Mouse (Mus musculus) lung, embryonic 14.5 days (tissue): ENCODE measurements at regions not wholly inside any gene's neighbourhood (a gene's known extent, or its start where the extent isn't known, plus 50 kb on each side); places are given as distances from the start of the nearest gene placed in this dataset.

Experiments used
- ATAC-seq: fragments of 200-750 bp; cut with Nextera tagmentation; 2 replicates; pipeline ENCODE4 v1.8.0; 2017; ENCODE audit warnings: mild to moderate bottlenecking, moderate TSS enrichment, moderate library complexity; ENCODE audit not compliant: insufficient read depth
- DNase-seq: peaks from one replicate; pipeline ENCODE4 v3.0.0-alpha.2; 2015
- H3K27ac ChIP-seq: fragments of 300-500 bp; sonication (generic); 2 replicates; pipeline ENCODE4 v1.5.1; 2014; ENCODE audit warnings: low read depth, mild to moderate bottlenecking, moderate library complexity
- H3K27me3 ChIP-seq: fragments of 300-500 bp; sonication (generic); 2 replicates; pipeline ENCODE4 v1.6.1; 2014; ENCODE audit warnings: low read length, control low read depth; ENCODE audit not compliant: insufficient read depth
- H3K36me3 ChIP-seq: fragments of 300-500 bp; sonication (generic); 2 replicates; pipeline ENCODE4 v1.6.1; 2014; ENCODE audit warnings: control low read depth; ENCODE audit not compliant: insufficient read depth
- H3K4me1 ChIP-seq: fragments of 300-500 bp; sonication (generic); 2 replicates; pipeline ENCODE4 v1.6.1; 2014; ENCODE audit warnings: antibody characterized with exemption, control low read depth; ENCODE audit not compliant: insufficient read depth
- H3K4me2 ChIP-seq: fragments of 300-500 bp; sonication (generic); 2 replicates; pipeline ENCODE4 v1.6.1; 2014; ENCODE audit warnings: mild to moderate bottlenecking
- H3K4me3 ChIP-seq: fragments of 300-500 bp; sonication (generic); 2 replicates; pipeline ENCODE4 v1.5.1; 2014; ENCODE audit warnings: low read depth, low read length
- H3K9ac ChIP-seq: fragments of 300-500 bp; sonication (generic); 2 replicates; pipeline ENCODE4 v1.6.1; 2014
- H3K9me3 ChIP-seq: fragments of 300-500 bp; sonication (generic); 2 replicates; pipeline ENCODE4 v1.6.1; 2016; ENCODE audit warnings: low read depth, low read length, control low read depth
- CTCF ChIP-seq: IDR thresholded peaks from 2 replicates; pipeline ENCODE4 v1.5.1; 2016; ENCODE audit warnings: antibody characterized with exemption, low read depth
- WGBS: fragments of 180-500 bp; shearing (Covaris S2); extraction: QIAGEN DNeasy Blood & Tissue Kit; methylation state at CpG from one replicate; pipeline ENCODE4 v1.1.7; 2014; 5-methylcytosine and 5-hydroxymethylcytosine counted together

DNA sequence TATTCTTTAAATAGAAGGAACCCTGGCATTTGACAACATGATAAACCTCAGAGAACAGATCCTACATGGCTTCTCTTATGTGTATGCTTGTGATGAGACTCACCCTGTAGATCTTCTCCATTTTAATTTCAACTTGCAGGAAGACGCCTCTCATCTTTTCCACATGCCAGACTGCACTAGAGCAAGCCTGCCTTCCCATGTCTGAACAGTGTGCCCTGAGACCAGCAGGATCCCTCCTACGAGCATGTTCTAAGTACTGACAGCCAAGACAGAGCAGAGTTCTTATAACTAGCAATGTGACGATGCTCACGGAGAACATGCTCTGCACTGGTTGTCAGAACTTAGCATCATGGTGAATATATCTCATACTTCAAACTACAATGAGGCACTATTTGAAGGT is 277.5 kb upstream of the BB014433 start:
- no peaks in the 10 kb centered on the region for H3K36me3 ChIP-seq
- no peak for ATAC-seq
- no peak for DNase-seq
- H3K4me3 ChIP-seq: no peak overlapping the region
- H3K27me3 ChIP-seq: no peaks in the 10 kb centered on the region
- H3K4me2 ChIP-seq: no peak overlapping the region
- no peaks in the 10 kb centered on the region for H3K9me3 ChIP-seq
- H3K27ac ChIP-seq: no peak overlapping the region
- no peak for TF ChIP-seq CTCF
- WGBS: 79% methylated on average over 4 of the region's 4 CpGs
- no peaks in the 10 kb centered on the region for H3K4me1 ChIP-seq
- no peak overlapping the region for H3K9ac ChIP-seq

DNA sequence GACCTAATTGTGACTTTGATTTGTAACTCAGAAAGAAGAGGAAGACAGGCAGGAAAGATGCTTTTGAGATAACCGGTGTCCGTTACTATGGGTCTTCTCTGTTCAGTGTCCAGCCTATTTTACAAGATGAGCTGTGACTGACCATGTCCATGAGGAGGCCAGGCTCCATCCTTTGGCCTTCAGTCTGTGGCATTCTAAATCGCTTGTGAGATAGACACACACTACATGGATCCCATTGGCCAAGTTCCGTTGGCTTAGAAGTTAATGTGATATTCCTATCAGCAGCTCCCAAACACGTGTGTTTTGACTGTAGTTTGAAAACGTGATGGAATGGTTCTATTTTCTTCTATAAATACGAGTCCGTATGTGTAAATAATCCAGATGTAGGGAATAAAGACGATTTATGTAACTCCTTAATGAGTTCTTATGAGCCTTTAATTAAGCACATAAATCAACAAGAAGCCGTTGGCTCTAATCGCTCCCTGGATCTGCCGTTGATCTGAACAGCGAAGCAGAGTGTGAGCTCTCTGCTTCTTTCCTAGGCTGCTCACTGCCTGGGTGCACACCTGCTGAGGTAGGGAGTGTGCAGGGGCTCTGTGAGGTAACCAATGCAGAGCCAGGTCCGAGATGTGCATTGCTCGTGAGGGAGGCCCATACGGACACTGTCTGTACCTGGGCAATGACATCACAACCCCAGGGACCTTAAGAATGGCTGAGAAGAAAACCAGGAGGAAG is 272.4 kb upstream of the BB014433 start:
- DNase-seq (no peak), ATAC-seq (no peak)
- TF ChIP-seq CTCF: no peak
- 79% methylated on average over 16 of the region's 16 CpGs for WGBS
- H3K9ac ChIP-seq: no peak overlapping the region
- H3K27me3 ChIP-seq: no peaks in the 10 kb centered on the region
- no peaks in the 10 kb centered on the region for H3K4me1 ChIP-seq
- H3K9me3 ChIP-seq: no peaks in the 10 kb centered on the region
- no peaks in the 10 kb centered on the region for H3K36me3 ChIP-seq
- no peak overlapping the region for H3K4me2 ChIP-seq
- H3K4me3 ChIP-seq: no peak overlapping the region
- no peak overlapping the region for H3K27ac ChIP-seq

DNA sequence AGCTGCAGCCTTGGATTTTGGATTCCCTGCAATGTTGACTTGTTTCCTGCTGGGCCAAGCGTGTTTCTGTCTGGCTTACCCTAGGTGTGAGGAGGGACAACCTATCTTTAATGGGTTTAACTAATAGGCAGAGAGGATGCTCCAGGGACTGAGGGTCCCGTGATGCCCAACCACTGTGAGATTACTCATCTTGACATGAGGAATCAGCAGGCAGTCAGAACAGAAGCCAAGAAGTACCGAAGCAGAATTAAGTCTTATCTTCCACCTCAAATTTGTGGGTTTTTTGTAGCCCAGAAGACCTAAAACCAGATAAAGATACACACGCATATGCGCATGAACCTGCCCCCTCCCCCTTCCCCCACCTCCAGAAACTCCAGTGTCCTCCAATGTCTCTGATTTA is 267.6 kb upstream of the BB014433 start:
- Histone ChIP-seq H3K9ac (no peak overlapping the region), H3K4me3 (no peak overlapping the region), H3K9me3 (no peaks in the 10 kb centered on the region), H3K27me3 (no peaks in the 10 kb centered on the region), H3K36me3 (no peaks in the 10 kb centered on the region), H3K4me2 (no peak overlapping the region), H3K4me1 (no peaks in the 10 kb centered on the region), H3K27ac (no peak overlapping the region)
- ATAC-seq (no peak), DNase-seq (no peak)
- TF ChIP-seq CTCF: no peak
- 58% methylated on average over 5 of the region's 5 CpGs for WGBS

DNA sequence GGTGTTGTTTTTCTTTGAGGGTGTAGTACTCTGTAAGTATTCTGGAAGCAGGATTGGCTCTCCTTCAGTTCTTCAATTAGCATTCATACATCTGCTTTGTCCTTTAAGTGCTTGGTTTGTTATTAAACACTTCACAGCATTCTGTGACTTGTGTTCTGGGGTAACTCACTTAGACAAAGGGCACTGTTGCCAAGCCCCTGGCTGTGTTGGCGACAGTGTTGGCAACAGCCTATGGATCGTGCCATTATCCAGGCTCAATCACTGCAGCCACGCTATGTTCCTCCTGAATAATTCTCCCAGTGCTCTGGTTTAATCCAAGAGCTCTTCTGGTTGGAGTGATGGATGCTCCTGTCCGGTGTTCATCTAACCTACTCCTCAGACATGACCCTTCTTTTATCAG is 265.6 kb upstream of the BB014433 start:
- ATAC-seq: no peak

DNA sequence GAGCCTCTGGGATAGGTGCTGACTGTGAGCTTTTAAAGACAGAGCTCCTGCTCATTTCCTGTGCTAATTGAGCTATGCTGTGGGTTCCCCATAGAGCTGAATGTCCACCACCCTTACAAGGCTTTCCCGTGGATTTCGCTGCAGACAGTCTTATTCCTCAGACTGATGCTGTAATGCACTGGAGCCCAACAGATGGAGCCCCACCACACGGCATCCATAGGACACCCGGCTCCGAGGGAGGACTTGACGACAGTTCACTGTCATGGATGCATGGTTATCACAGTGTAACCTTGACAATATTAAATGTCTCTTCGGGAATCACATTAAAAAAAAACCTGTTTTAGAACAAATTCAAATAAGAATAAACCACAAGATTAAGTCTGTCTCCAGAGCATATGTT is 265.2 kb upstream of the BB014433 start:
- no peak overlapping the region for H3K9ac ChIP-seq
- no peak overlapping the region for H3K27ac ChIP-seq
- H3K4me3 ChIP-seq: no peak overlapping the region
- 72% methylated on average over 7 of the region's 7 CpGs for whole genome bisulfite sequencing
- ATAC-seq (no peak), DNase-seq (no peak)
- H3K36me3 ChIP-seq: no peaks in the 10 kb centered on the region
- H3K4me2 ChIP-seq: no peak overlapping the region
- no peaks in the 10 kb centered on the region for H3K4me1 ChIP-seq
- H3K9me3 ChIP-seq: no peaks in the 10 kb centered on the region
- no peak for TF ChIP-seq CTCF
- H3K27me3 ChIP-seq: no peaks in the 10 kb centered on the region

More for the DNA sequence above, 265.6 kb upstream of the BB014433 start:
- Histone ChIP-seq H3K9me3 (no peaks in the 10 kb centered on the region), H3K27me3 (no peaks in the 10 kb centered on the region), H3K4me2 (no peak overlapping the region), H3K36me3 (no peaks in the 10 kb centered on the region), H3K27ac (no peak overlapping the region), H3K9ac (no peak overlapping the region), H3K4me1 (no peaks in the 10 kb centered on the region), H3K4me3 (no peak overlapping the region)
- no peak for TF ChIP-seq CTCF
- 74% methylated on average over 4 of the region's 4 CpGs for WGBS
- no peak for DNase-seq

DNA sequence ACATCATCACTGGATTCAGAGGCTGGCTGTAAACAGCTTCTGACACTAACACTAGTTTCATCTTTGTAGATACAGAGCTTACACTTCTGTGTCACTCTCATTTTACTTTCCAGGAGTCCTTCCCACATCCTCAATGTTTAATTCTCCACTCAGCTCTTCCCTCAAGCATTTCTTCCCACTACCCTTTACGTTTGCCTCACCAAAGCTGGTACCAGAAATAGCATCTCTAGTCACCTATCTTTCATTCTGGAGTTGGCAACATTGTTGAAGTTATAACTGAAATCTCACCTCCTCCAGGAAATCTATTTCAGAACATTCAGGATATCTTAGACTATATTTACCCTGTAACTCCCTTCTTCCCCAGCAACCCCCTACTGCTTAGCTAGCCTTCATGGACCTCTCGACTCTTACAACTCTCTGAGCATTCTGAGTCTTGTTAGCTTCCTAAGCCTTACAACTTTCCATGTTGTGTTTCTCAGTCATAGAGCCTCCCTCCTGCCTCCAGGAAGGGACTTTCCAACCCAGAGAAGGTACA is 258.3 kb upstream of the BB014433 start:
- no peak overlapping the region for H3K9ac ChIP-seq
- H3K27me3 ChIP-seq: no peaks in the 10 kb centered on the region
- H3K4me3 ChIP-seq: no peak overlapping the region
- H3K27ac ChIP-seq: no peak overlapping the region
- DNase-seq: no peak
- H3K9me3 ChIP-seq: no peaks in the 10 kb centered on the region
- WGBS: 73% methylated on average over 2 of the region's 2 CpGs
- no peak for TF ChIP-seq CTCF
- ATAC-seq: no peak
- no peaks in the 10 kb centered on the region for H3K36me3 ChIP-seq
- no peaks in the 10 kb centered on the region for H3K4me1 ChIP-seq
- H3K4me2 ChIP-seq: no peak overlapping the region

DNA sequence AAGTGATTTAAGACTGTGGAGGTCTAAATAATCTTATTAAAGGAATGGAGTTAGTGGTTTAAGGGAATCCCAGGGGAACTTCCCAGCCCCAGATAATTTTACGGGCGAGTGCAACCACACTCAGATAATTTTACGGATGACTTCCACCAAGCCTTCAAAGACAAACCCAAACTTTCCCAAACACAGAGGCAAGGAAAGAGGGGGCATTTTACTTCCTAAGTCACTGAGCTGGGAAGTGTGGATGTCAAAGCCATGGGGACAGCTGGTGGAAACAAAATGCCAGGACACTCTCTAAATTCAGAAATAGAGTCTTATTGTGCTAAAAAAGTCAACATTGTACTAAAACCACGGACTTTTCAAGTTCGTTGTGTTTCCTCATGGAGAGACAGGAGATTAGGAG is 227.9 kb upstream of the BB014433 start:
- H3K4me3 ChIP-seq: no peak overlapping the region
- H3K9me3 ChIP-seq: no peaks in the 10 kb centered on the region
- no peak overlapping the region for H3K9ac ChIP-seq
- DNase-seq (no peak), ATAC-seq (no peak)
- H3K27ac ChIP-seq: no peak overlapping the region
- H3K4me2 ChIP-seq: no peak overlapping the region
- no peak for TF ChIP-seq CTCF
- no peaks in the 10 kb centered on the region for H3K36me3 ChIP-seq
- H3K4me1 ChIP-seq: no peaks in the 10 kb centered on the region
- WGBS: 60% methylated on average over 5 of the region's 5 CpGs
- H3K27me3 ChIP-seq: no peaks in the 10 kb centered on the region
